Mouse (Mus musculus) CD4-positive naive resting alpha-beta T cell, adult 57 days (primary cell): Measurements from ENCODE around the gene Timm17a. TPM values are rescaled to one million over a fixed set of nuclear protein-coding genes. Genes with fewer than 3 reads are reported as not detected.

Experiments
- total RNA-seq: library from RNA; stranded (reverse); gene quantifications from one replicate; pipeline ENCODE4 v1.2.4, GENCODE M21; 2023

The Timm17a gene
- total RNA-seq, result 53.7 TPM

DNA sequence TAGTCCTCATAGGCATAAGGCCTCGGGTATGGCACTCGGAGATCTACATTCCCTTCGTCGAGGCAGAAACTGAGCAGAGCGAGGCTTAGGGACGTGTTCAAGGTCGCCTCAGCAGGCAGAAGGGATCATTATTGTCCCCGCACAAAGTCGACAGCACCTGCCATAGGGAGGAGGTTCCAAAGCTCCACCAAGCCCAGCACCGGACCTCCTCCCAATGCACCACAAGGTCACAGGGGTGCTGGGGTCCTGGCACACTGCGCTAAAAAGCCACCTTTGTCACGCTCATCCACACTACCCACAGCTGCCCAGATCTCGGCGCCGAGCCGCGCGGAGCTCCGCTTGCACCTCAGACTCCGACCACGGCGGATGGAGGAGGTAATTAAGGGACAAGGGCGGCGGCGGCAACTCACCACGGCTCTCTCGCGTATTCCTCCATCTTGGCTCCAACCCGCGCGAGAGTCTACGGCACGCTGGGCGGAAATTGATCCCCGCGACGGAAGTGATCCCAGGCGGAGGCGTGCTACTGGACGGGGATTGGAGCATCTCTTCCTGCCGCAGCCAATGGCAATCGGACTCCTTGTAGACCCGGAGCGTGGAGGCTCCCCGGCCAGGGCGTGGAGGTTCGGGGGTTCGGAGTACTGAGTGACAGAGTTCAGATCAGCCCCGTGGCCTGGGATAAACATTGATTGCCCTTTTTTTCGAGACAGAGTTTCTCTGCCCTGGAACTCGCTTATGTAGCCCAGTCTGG, at the start of gene Timm17a:
TSS of gene Timm17a (minus strand) at position 495 of the 748 bp plus-strand sequence.

DNA sequence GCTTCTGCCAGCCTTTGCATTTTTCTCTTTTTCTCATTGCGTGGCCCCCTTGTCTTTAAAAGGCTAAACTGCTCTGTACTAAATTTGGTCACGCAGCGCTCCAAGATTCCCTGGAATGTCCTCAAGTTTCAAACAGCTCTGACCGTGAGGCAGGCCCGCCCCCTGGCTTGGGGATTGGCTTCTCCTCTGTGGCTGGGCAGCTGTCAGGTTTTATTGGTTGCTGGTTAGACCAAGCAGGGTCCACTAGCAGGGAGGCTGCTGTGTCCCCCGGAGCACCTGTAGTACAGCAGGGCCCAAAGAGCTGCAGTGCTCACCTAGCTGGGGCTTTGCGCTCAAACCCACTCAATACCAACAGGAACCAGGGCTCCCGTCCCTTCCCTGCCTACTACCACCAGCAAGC, 11.0 kb upstream of the Timm17a start, which contains the start of gene Lmod1:
TSS of gene Lmod1 (plus strand) at position 237 of the 400 bp plus-strand sequence.

DNA sequence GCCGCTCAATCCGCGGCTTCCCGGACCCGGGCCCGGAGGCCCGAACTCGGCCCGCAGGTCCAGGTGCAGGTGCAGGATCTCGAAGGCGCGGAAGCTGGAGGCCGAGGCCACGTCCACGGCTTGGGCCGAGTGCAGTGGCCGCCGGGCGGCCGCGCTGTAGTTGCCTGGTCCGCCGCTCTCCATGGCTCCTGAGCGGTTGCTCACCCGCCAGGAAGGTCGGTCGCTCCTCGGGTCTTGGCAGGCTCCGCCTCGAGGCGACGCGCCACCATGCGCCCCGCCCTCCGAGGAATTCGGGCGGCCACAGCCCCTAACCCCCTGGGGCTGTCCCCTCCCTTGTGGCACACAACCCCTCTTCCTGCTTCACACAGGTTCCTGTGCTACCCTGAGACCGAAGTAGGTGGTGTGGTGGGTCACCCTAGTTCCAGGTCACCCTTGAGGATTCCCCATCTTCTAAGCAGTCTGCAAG, 29.7 kb downstream of the Timm17a start, which contains the start of gene Rnpep:
TSS of gene Rnpep (minus strand) at position 259 of the 466 bp plus-strand sequence.

DNA sequence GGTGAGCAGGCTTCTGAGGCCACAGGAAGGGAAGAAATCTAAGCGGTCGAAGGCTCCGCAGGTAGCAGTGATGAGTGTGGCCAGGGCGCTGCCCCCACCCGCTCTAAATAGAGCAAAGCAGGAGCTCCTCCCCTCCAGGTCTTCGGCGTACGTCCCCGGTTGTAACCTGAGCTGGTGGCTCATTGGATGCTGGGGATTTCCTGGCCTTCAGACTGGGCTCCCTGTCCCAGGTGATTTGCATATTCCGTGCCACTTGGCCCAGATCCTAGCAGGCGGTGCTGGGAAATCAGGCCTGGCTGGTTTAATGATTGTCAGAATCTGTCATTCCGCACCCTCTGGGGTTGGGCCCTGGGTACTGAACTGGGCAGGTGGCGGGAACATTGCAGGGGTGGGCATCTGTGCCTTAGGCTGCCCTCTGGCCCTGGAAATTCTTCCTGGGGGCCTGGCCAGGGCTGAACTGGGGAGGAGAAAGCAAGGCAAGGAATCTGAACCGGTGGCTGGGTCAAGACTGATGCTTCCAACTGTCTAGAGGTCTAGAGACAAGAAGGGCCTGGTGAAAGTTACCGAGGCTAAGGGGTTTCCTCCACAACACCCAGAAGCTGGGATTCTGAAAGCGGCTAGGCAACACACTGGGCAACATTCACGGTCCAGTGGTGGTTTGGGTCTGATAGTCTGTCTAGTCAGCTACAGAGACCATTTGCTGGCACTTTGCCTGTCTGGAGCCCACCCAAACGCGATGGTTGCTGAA, 55.0 kb downstream of the Timm17a start, which contains the start of gene Elf3:
TSS of gene Elf3 (minus strand) at position 189 of the 748 bp plus-strand sequence.

Other genes with a start within 250 kb of the Timm17a start
- gene Lgr6, start 208.5 kb downstream of the Timm17a start, total RNA-seq, result not detected
- gene Ptpn7, start 181.1 kb downstream of the Timm17a start, total RNA-seq, result 56.3 TPM
- gene Arl8a, start 167.0 kb downstream of the Timm17a start, total RNA-seq, result 45.0 TPM
- gene Gpr37l1, start 146.1 kb downstream of the Timm17a start, total RNA-seq, result not detected
- not detected for gene Elf3, start 55.2 kb downstream of the Timm17a start, total RNA-seq
- gene Rnpep, start 29.7 kb downstream of the Timm17a start, total RNA-seq, result 22.8 TPM
- not detected for gene Lmod1, start 11.0 kb upstream of the Timm17a start, total RNA-seq
- gene Shisa4, start 61.5 kb upstream of the Timm17a start, total RNA-seq, result 3.7 TPM
- gene Ipo9, start 116.7 kb upstream of the Timm17a start, total RNA-seq, result 88.9 TPM